In the genomic region with DNA sequence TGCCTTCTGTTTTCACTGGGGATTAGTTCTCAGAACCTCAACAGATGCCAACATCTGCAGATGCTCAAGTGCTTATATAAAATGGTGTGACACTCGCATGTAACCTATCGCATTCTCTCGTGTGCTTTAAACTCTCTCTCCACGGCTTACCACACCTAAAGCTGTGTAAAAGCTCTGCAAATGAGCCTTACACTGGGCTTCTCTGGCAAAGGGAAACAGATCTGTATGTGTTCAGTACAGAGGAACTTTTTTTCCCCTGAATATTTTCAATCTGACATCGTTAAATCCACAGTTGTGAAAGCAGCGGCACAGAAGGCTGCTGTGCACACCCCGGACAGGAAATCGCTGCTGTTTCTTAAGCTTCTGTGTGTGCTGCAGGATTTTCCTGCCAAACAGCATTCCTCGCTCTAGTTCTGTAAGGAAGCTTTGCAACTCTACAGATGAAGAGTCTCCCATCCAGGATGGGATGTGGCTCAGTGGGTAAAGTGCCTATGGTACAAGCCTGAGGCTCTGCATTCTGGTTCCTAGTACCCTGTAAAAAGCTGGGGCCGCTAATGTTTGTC, we compare ENCODE assay signal across 10 mouse cellular contexts.
DNase-seq lines count a peak whose midpoint lies in the region; ATAC-seq lines count a peak whose summit lies in the region.
"Had no signal": no experiment of that assay in that cellular context is flagged by ENCODE, and none has a peak within 500 bp of the region (broad histone marks: within the 10 kb centered on the region; RNA-seq: fewer than 3 reads in every experiment).

No protein-coding gene starts in this region.

- no peak for ATAC-seq in kidney, embryonic 16.5 days (ENCODE audit: low FRiP score, low TSS enrichment)
- no peak for ATAC-seq in embryonic facial prominence, embryonic 15.5 days (ENCODE audit: insufficient number of reproducible peaks, low FRiP score, low TSS enrichment, low read depth)
- ATAC-seq in hindbrain, embryonic 12.5 days (ENCODE audit: low FRiP score), result no peak

- 35% methylated on average over 10 of the region's 10 CpGs for WGBS in kidney, embryonic 16.5 days
- 8% methylated on average over 10 of the region's 10 CpGs for WGBS in embryonic facial prominence, embryonic 15.5 days
- 64% methylated on average over 10 of the region's 10 CpGs for WGBS in hindbrain, embryonic 12.5 days

- peak overlapping the region; percentile 34; the same call in 1 of the 2 replicates for H3K4me2 ChIP-seq in kidney, embryonic 16.5 days (replicated peaks; ENCODE audit: low read depth, low read length)
- peak overlapping the region; percentile 17 for H3K4me2 ChIP-seq in embryonic facial prominence, embryonic 15.5 days (replicated peaks)
- H3K4me2 ChIP-seq in hindbrain, embryonic 12.5 days (replicated peaks), result no peak overlapping the region

- H3K27me3 ChIP-seq in kidney, embryonic 16.5 days (ENCODE audit: insufficient read depth, low read length), result no peaks in the 10 kb centered on the region
- no peaks in the 10 kb centered on the region for H3K27me3 ChIP-seq in embryonic facial prominence, embryonic 15.5 days
- no peaks in the 10 kb centered on the region for H3K27me3 ChIP-seq in hindbrain, embryonic 12.5 days
- H3K27me3 ChIP-seq: megakaryocyte, embryonic 14.5 days had no signal

- H3K27ac ChIP-seq in kidney, embryonic 16.5 days (ENCODE audit: low read length), result peak overlapping the region; percentile 60; the same call in 1 of the 2 replicates
- peak overlapping the region; percentile 80 for H3K27ac ChIP-seq in embryonic facial prominence, embryonic 15.5 days (replicated peaks)
- peak overlapping the region; percentile 24; the same call in 1 of the 2 replicates for H3K27ac ChIP-seq in hindbrain, embryonic 12.5 days

- no peak for DNase-seq in kidney, adult 8-10 months
- DNase-seq in lung, postnatal 4 days, result peak; percentile 30 to 56
- no peak for DNase-seq in right cerebral cortex, postnatal 4 days
- DNase-seq in adrenal gland, postnatal 36 days, result no peak
- no peak for DNase-seq in thymus, postnatal 14 days
- DNase-seq: cerebellum, postnatal 10 days had no signal

- peak overlapping the region; percentile 25; the same call in 1 of the 2 replicates for H3K9ac ChIP-seq in kidney, embryonic 16.5 days (replicated peaks; ENCODE audit: low read length)
- no peak overlapping the region for H3K9ac ChIP-seq in embryonic facial prominence, embryonic 15.5 days
- no peak overlapping the region for H3K9ac ChIP-seq in hindbrain, embryonic 12.5 days

- H3K36me3 ChIP-seq in kidney, embryonic 16.5 days (ENCODE audit: insufficient read depth, low read length), result no peaks in the 10 kb centered on the region
- H3K36me3 ChIP-seq in embryonic facial prominence, embryonic 15.5 days, result no peaks in the 10 kb centered on the region
- no peaks in the 10 kb centered on the region for H3K36me3 ChIP-seq in hindbrain, embryonic 12.5 days

- no peak overlapping the region for H3K4me3 ChIP-seq in kidney, embryonic 16.5 days (ENCODE audit: low read length)
- H3K4me3 ChIP-seq in embryonic facial prominence, embryonic 15.5 days (replicated peaks), result no peak overlapping the region
- H3K4me3 ChIP-seq in hindbrain, embryonic 12.5 days, result no peak overlapping the region
- H3K4me3 ChIP-seq: megakaryocyte, embryonic 14.5 days had no signal

- no peaks in the 10 kb centered on the region for H3K9me3 ChIP-seq in kidney, embryonic 16.5 days (ENCODE audit: low read length)
- no peaks in the 10 kb centered on the region for H3K9me3 ChIP-seq in embryonic facial prominence, embryonic 15.5 days (replicated peaks)
- no peaks in the 10 kb centered on the region for H3K9me3 ChIP-seq in hindbrain, embryonic 12.5 days (replicated peaks)

- H3K4me1 ChIP-seq in kidney, embryonic 16.5 days (ENCODE audit: insufficient read depth, low read length), result peaks cover 17% of the 10 kb centered on the region; the same call in 1 of the 2 replicates
- peaks cover 45% of the 10 kb centered on the region for H3K4me1 ChIP-seq in embryonic facial prominence, embryonic 15.5 days
- peaks cover 56% of the 10 kb centered on the region for H3K4me1 ChIP-seq in hindbrain, embryonic 12.5 days
- H3K4me1 ChIP-seq: megakaryocyte, embryonic 14.5 days had no signal

Comparison
In these comparisons a context has a peak if more than half of its experiments do, and no peak if none do; other contexts are left out.
1. H3K27ac ChIP-seq: peak in every context shown above with its lines; median percentile 80 in embryonic facial prominence, embryonic 15.5 days; 60 in kidney, embryonic 16.5 days; 24 in hindbrain, embryonic 12.5 days.
2. DNase-seq: peak in lung, postnatal 4 days (2 of 2); none in kidney, adult 8-10 months (0 of 2), right cerebral cortex, postnatal 4 days (single experiment), adrenal gland, postnatal 36 days (0 of 2) and thymus, postnatal 14 days (single experiment).